Mouse (Mus musculus): ENCODE data around the gene Clmp. TPM values are rescaled to one million over a fixed set of nuclear protein-coding genes. Genes with fewer than 3 reads are reported as not detected.
A peak's percentile ranks its signal among the peaks of the same experiment; 100 is the strongest.

Gene Clmp
- total RNA-seq, 1 experiment = 1.7 TPM

- in situ Hi-C loops (cut with MboI; ENCODE audit: low sequenced_read_pairs in 2 of 2, unreplicated experiment in 2 of 2) = no loop called here
- Histone ChIP-seq H3K27ac (ENCODE audit: insufficient read depth, low read depth, low read length, poor library complexity, severe bottlenecking) (no peak within 1 kb of the TSS), H3K4me1 (ENCODE audit: control insufficient read depth in 2 of 2, insufficient read depth in 2 of 2, low read length in 2 of 2, poor library complexity in 1 of 2) (peaks cover 0 to 6% of the 10 kb centered on the region in 2 experiments; a peak in 1 of 4 replicates), H3K9me3 (ENCODE audit: control insufficient read depth, insufficient read depth, low read depth, low read length) (no peaks in the 10 kb centered on the region), H3K36me3 (ENCODE audit: control insufficient read depth, insufficient read depth, low read length, poor library complexity, severe bottlenecking) (no peaks in the 10 kb centered on the region), H3K4me3 (ENCODE audit: insufficient read depth in 1 of 2, low read depth in 1 of 2, low read length in 2 of 2, poor library complexity in 1 of 2, severe bottlenecking in 1 of 2) (no peak within 1 kb of the TSS), H3K9ac (ENCODE audit: insufficient read depth, low read depth, low read length, poor library complexity, severe bottlenecking) (no peak within 1 kb of the TSS)
- TF ChIP-seq HCFC1 (IDR thresholded peaks at IDR 0.05; ENCODE audit: borderline replicate concordance, insufficient read depth, low read length) = no peak
- no peak for TF ChIP-seq ZNF384 (IDR thresholded peaks at IDR 0.05; ENCODE audit: low read depth, low read length)
- no peak for TF ChIP-seq CHD2 (IDR thresholded peaks at IDR 0.05; ENCODE audit: low read depth, low read length)
- TF ChIP-seq ZC3H11A (IDR thresholded peaks at IDR 0.05; ENCODE audit: borderline replicate concordance, low read depth, low read length) = no peak
- TF ChIP-seq MAFK (IDR thresholded peaks at IDR 0.05; ENCODE audit: insufficient read depth, low read depth, low read length) = no peak
- no peak for DNase-seq (ENCODE audit: low read depth, low spot score)
Observed at GRCm38 (mm10) chr9:40670313-40670712, 15.4 kb upstream of the Clmp start, which contains the start of gene Gm21915. Gene Gm21915 (plus strand): TSS chr9:40670613.

DNA sequence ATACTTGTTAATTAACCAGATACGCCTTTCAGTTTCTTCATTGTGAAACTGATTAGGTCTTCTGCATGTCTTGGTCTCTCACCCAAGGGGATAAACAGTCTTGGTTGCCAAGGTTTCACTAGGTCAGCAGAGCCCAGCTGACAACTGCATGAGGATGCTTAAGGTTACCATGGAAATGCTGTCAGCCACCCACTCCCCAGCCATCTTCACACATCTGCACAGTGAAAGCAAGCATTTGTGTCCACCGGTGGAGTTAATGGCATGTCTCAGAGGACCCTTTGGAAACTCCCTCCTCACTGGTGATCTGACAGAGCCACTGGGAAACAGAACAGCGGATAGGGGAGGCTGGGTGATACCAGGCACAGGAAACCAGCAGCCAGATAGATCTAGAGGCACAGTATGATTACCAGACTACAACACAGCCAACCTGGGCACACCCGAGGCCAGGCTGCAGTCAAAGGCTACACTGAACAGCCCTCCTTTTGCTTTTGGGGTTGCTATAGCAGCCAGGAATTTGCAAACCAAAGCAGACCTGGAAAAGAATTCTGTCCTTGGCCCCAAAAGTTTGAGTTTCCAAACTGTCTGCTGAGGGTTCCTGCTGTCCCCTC, 14.3 kb upstream of the Clmp start:
- Histone ChIP-seq H3K9ac (ENCODE audit: insufficient read depth, low read depth, low read length, poor library complexity, severe bottlenecking) (no peak overlapping the region), H3K27ac (ENCODE audit: insufficient read depth, low read depth, low read length, poor library complexity, severe bottlenecking) (no peak overlapping the region), H3K4me3 (ENCODE audit: insufficient read depth in 1 of 2, low read depth in 1 of 2, low read length in 2 of 2, poor library complexity in 1 of 2, severe bottlenecking in 1 of 2) (no peak overlapping the region), H3K36me3 (ENCODE audit: control insufficient read depth, insufficient read depth, low read length, poor library complexity, severe bottlenecking) (no peaks in the 10 kb centered on the region), H3K4me1 (ENCODE audit: control insufficient read depth in 2 of 2, insufficient read depth in 2 of 2, low read length in 2 of 2, poor library complexity in 1 of 2) (peaks cover 0 to 6% of the 10 kb centered on the region in 2 experiments; a peak in 1 of 4 replicates), H3K9me3 (ENCODE audit: control insufficient read depth, insufficient read depth, low read depth, low read length) (no peaks in the 10 kb centered on the region)
- no peak for TF ChIP-seq HCFC1 (IDR thresholded peaks at IDR 0.05; ENCODE audit: borderline replicate concordance, insufficient read depth, low read length)
- no peak for TF ChIP-seq CHD2 (IDR thresholded peaks at IDR 0.05; ENCODE audit: low read depth, low read length)
- no peak for TF ChIP-seq ZNF384 (IDR thresholded peaks at IDR 0.05; ENCODE audit: low read depth, low read length)
- TF ChIP-seq MAFK (IDR thresholded peaks at IDR 0.05; ENCODE audit: insufficient read depth, low read depth, low read length) = 0 out of 2 replicates have a peak, but pooled peaks have one; percentile 21
- no peak for TF ChIP-seq ZC3H11A (IDR thresholded peaks at IDR 0.05; ENCODE audit: borderline replicate concordance, low read depth, low read length)
- no peak for DNase-seq (ENCODE audit: low read depth, low spot score)
- in situ Hi-C loops (cut with MboI; ENCODE audit: low sequenced_read_pairs in 2 of 2, unreplicated experiment in 2 of 2) = no loop called here

- Histone ChIP-seq H3K27ac (ENCODE audit: insufficient read depth, low read depth, low read length, poor library complexity, severe bottlenecking) (no peak overlapping the region), H3K9me3 (ENCODE audit: control insufficient read depth, insufficient read depth, low read depth, low read length) (no peaks in the 10 kb centered on the region), H3K4me1 (ENCODE audit: control insufficient read depth in 2 of 2, insufficient read depth in 2 of 2, low read length in 2 of 2, poor library complexity in 1 of 2) (peaks cover 0 to 6% of the 10 kb centered on the region in 2 experiments; a peak in 1 of 4 replicates), H3K9ac (ENCODE audit: insufficient read depth, low read depth, low read length, poor library complexity, severe bottlenecking) (no peak overlapping the region), H3K36me3 (ENCODE audit: control insufficient read depth, insufficient read depth, low read length, poor library complexity, severe bottlenecking) (no peaks in the 10 kb centered on the region), H3K4me3 (ENCODE audit: insufficient read depth in 1 of 2, low read depth in 1 of 2, low read length in 2 of 2, poor library complexity in 1 of 2, severe bottlenecking in 1 of 2) (no peak overlapping the region)
- in situ Hi-C loops (cut with MboI; ENCODE audit: low sequenced_read_pairs in 2 of 2, unreplicated experiment in 2 of 2) = no loop called here
- TF ChIP-seq MAFK (IDR thresholded peaks at IDR 0.05; ENCODE audit: insufficient read depth, low read depth, low read length) (no peak), ZNF384 (IDR thresholded peaks at IDR 0.05; ENCODE audit: low read depth, low read length) (no peak), CHD2 (IDR thresholded peaks at IDR 0.05; ENCODE audit: low read depth, low read length) (no peak), HCFC1 (IDR thresholded peaks at IDR 0.05; ENCODE audit: borderline replicate concordance, insufficient read depth, low read length) (no peak), ZC3H11A (IDR thresholded peaks at IDR 0.05; ENCODE audit: borderline replicate concordance, low read depth, low read length) (no peak)
- no peak for DNase-seq (ENCODE audit: low read depth, low spot score)
Observed at GRCm38 (mm10) chr9:40675203-40675958, 10.4 kb upstream of the Clmp start.

DNA sequence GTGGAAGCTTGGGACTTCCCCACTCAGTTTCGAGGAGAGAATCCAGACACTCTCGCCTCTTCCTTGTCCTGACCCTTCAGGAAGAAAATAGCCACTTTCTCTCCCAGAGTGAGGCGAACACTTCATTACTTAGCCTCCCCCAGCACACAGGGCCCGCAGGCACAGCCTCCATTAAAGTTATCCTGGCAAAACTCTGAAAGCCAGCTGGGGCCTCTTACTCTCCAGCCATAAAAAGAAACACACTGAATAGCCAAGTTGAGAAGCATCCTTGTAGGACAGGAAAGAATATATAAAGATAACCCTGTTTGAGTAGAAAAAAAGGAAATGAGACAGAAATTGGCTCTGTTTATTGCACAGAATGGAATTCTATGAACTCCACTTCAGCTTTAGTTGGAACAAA, 7.1 kb upstream of the Clmp start:
- Histone ChIP-seq H3K9ac (ENCODE audit: insufficient read depth, low read depth, low read length, poor library complexity, severe bottlenecking) (no peak overlapping the region), H3K27ac (ENCODE audit: insufficient read depth, low read depth, low read length, poor library complexity, severe bottlenecking) (no peak overlapping the region), H3K4me1 (ENCODE audit: control insufficient read depth in 2 of 2, insufficient read depth in 2 of 2, low read length in 2 of 2, poor library complexity in 1 of 2) (no peaks in the 10 kb centered on the region; a peak in 1 of 4 replicates), H3K36me3 (ENCODE audit: control insufficient read depth, insufficient read depth, low read length, poor library complexity, severe bottlenecking) (no peaks in the 10 kb centered on the region), H3K9me3 (ENCODE audit: control insufficient read depth, insufficient read depth, low read depth, low read length) (no peaks in the 10 kb centered on the region), H3K4me3 (ENCODE audit: insufficient read depth in 1 of 2, low read depth in 1 of 2, low read length in 2 of 2, poor library complexity in 1 of 2, severe bottlenecking in 1 of 2) (no peak overlapping the region)
- TF ChIP-seq ZC3H11A (IDR thresholded peaks at IDR 0.05; ENCODE audit: borderline replicate concordance, low read depth, low read length) = no peak
- no peak for TF ChIP-seq MAFK (IDR thresholded peaks at IDR 0.05; ENCODE audit: insufficient read depth, low read depth, low read length)
- TF ChIP-seq CHD2 (IDR thresholded peaks at IDR 0.05; ENCODE audit: low read depth, low read length) = no peak
- TF ChIP-seq ZNF384 (IDR thresholded peaks at IDR 0.05; ENCODE audit: low read depth, low read length) = no peak
- TF ChIP-seq HCFC1 (IDR thresholded peaks at IDR 0.05; ENCODE audit: borderline replicate concordance, insufficient read depth, low read length) = no peak
- in situ Hi-C loops (cut with MboI; ENCODE audit: low sequenced_read_pairs in 2 of 2, unreplicated experiment in 2 of 2) = no loop called here
- DNase-seq (ENCODE audit: low read depth, low spot score) = no peak
